Mouse (Mus musculus) forebrain, embryonic 10.5 days (tissue): ENCODE measurements around the gene Zfp879. TPM values are rescaled to one million over a fixed set of nuclear protein-coding genes. Genes with fewer than 3 reads are reported as not detected.
A peak's percentile ranks its signal among the peaks of the same experiment; 100 is the strongest.

ENCODE experiments used
- DNase-seq: peaks from one replicate; pipeline ENCODE4 v3.0.0-alpha.2; 2017; ENCODE audit warnings: low spot score; ENCODE audit errors: extremely low spot score
- H3K27ac ChIP-seq: fragments of 300-500 bp; sonication (generic); 2 replicates; pipeline ENCODE4 v1.5.1; 2016; ENCODE audit warnings: mild to moderate bottlenecking
- H3K27me3 ChIP-seq: fragments of 300-500 bp; sonication (generic); 2 replicates; pipeline ENCODE4 v1.6.1; 2016; ENCODE audit warnings: mild to moderate bottlenecking; ENCODE audit not compliant: poor library complexity, severe bottlenecking
- H3K36me3 ChIP-seq: fragments of 300-500 bp; sonication (generic); replicated peaks from 2 replicates; pipeline ENCODE4 v1.6.1; 2016; ENCODE audit warnings: mild to moderate bottlenecking, moderate library complexity
- H3K4me1 ChIP-seq: fragments of 300-500 bp; sonication (generic); 2 replicates; pipeline ENCODE4 v1.6.1; 2016
- H3K4me3 ChIP-seq: fragments of 300-500 bp; sonication (generic); 2 replicates; pipeline ENCODE4 v1.5.1; 2016; ENCODE audit warnings: mild to moderate bottlenecking, moderate library complexity
- H3K9me3 ChIP-seq: fragments of 300-500 bp; sonication (generic); 2 replicates; pipeline ENCODE4 v1.6.1; 2016; ENCODE audit warnings: mild to moderate bottlenecking, moderate library complexity
- WGBS: fragments of 180-500 bp; shearing (Covaris S2); methylation state at CpG from one replicate; pipeline ENCODE4 v1.1.7; 2016; 5-methylcytosine and 5-hydroxymethylcytosine counted together
- polyA plus RNA-seq: library from polyadenylated mRNA; unstranded; fragments of >200 nt; fragmentation: Nextera tagmentation; extraction: Ambion mirVana; gene quantifications from 2 replicates; pipeline ENCODE4 v1.2.1, GENCODE M21; 2016

The Zfp879 gene
- polyA plus RNA-seq, 1 experiment from 2014 or later = 0.86 TPM

- no peak overlapping the region for H3K27ac ChIP-seq
- no peaks in the 10 kb centered on the region for H3K36me3 ChIP-seq
- no peaks in the 10 kb centered on the region; the same call in 1 of the 2 replicates for H3K9me3 ChIP-seq
- WGBS = 88% methylated on average over 3 of the region's 3 CpGs
- H3K4me3 ChIP-seq = no peak overlapping the region
- H3K4me1 ChIP-seq = peaks cover 22% of the 10 kb centered on the region
- peaks cover 40% of the 10 kb centered on the region for H3K27me3 ChIP-seq
- no peak for DNase-seq
Measured at GRCm38 (mm10) chr11:50845951-50846350, 4.6 kb upstream of the Zfp879 start.

DNA sequence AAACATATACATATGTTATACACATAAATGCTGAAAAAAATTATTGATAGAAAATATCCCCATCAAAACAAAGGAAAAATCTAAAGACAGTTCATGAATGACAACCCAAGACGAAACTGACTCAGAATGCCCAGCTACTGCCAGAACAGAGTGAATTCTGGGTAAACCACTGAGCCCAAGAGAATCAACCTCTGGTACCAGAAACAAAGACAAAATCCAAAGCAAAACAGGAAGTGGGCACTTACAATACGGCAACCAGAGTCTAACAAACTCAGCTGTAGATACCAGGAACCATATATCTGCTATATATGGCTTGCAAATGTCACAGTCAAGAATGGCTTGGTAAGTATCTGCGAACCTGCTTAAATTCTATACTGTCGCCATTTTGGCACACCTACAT lies 5.6 kb downstream of the Zfp879 start:
- Histone ChIP-seq H3K36me3 (peaks cover 22% of the 10 kb centered on the region), H3K27me3 (no peaks in the 10 kb centered on the region), H3K27ac (no peak overlapping the region), H3K4me1 (peaks cover 10% of the 10 kb centered on the region), H3K4me3 (no peak overlapping the region), H3K9me3 (peaks cover 15% of the 10 kb centered on the region)
- DNase-seq = no peak
- 90% methylated on average over 4 of the region's 4 CpGs for WGBS

DNA sequence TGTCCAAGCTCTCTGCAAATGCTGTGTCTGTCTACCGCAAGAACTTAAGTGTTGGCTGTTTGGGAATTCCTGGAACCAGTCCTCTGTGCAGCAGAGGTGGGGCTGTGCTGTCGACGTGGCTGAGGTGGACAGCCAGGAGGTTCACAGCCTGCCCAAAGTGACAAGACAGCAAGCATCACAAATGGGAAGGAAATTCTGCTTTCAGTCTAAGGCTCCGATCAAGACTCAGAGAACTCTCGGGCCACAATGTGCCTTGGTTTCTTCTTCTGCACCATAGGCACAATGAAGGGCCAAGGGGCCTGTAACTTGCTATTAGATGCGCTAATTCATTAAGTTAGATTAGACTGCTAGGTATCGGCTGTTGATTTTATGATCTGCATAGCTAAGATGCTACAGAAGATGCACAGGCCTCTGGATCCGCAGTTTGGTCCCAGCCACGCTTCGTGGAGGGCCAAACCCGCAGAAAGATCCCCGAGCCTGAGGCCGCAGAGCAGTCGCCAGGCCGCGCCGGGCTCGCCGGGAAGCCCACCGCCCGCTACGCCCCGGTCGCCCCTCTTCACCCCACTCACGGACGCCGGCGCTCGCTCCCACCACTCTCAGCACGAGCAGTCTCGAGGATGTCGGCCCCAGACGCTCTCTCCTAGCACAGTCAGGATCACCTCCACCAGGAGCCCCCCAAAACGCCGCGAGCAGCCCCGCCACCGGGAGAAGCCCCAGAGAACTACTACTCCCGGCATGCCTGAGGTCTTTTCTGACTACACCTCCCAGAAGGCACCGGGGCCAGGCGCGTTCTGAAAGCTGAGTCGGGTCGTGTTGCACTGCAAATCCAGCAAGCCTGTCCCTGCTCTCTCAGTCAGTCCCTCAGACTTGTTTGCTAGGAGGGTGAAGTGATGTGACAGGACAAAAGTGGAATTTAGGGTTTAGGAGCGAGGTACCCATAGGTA lies 14.1 kb downstream of the Zfp879 start, which contains the start of gene Zfp354c:
TSS of gene Zfp354c (minus strand) at position 715 of the 944 bp plus-strand sequence.
- Histone ChIP-seq H3K9me3 (peaks cover under 1% of the 10 kb centered on the region; the same call in 1 of the 2 replicates), H3K27me3 (no peaks in the 10 kb centered on the region), H3K4me1 (peaks cover 15% of the 10 kb centered on the region), H3K36me3 (peaks cover 40% of the 10 kb centered on the region), H3K27ac (peak within 1 kb of the TSS; percentile 95), H3K4me3 (peak within 1 kb of the TSS; percentile 82)
- peak; percentile 88 for DNase-seq
- WGBS = 2% methylated on average over 45 of the region's 45 CpGs

GRCm38 (mm10) chr11:50826214-50826613 lies 15.1 kb downstream of the Zfp879 start:
- Histone ChIP-seq H3K27me3 (no peaks in the 10 kb centered on the region), H3K9me3 (no peaks in the 10 kb centered on the region), H3K4me1 (peaks cover 15% of the 10 kb centered on the region), H3K4me3 (peak overlapping the region; percentile 82), H3K27ac (no peak overlapping the region), H3K36me3 (peaks cover 49% of the 10 kb centered on the region)
- no peak for DNase-seq
- 78% methylated on average over 2 of the region's 2 CpGs for WGBS

GRCm38 (mm10) chr11:50814233-50814632 lies 27.1 kb downstream of the Zfp879 start:
- H3K27ac ChIP-seq = no peak overlapping the region
- peaks cover 99% of the 10 kb centered on the region for H3K36me3 ChIP-seq
- peaks cover 84% of the 10 kb centered on the region for H3K9me3 ChIP-seq
- 96% methylated on average over 4 of the region's 4 CpGs for WGBS
- no peak overlapping the region for H3K4me3 ChIP-seq
- H3K4me1 ChIP-seq = no peaks in the 10 kb centered on the region
- no peak for DNase-seq
- no peaks in the 10 kb centered on the region for H3K27me3 ChIP-seq

- Histone ChIP-seq H3K4me1 (0 out of 2 replicates have a peak, but pooled peaks cover 2% of the 10 kb centered on the region), H3K27me3 (no peaks in the 10 kb centered on the region), H3K36me3 (no peaks in the 10 kb centered on the region), H3K4me3 (no peak overlapping the region), H3K9me3 (no peaks in the 10 kb centered on the region), H3K27ac (no peak overlapping the region)
- DNase-seq = no peak
Measured at GRCm38 (mm10) chr11:50798836-50799235, 42.5 kb downstream of the Zfp879 start.

- Histone ChIP-seq H3K27ac (no peak overlapping the region), H3K4me3 (no peak overlapping the region), H3K27me3 (no peaks in the 10 kb centered on the region), H3K36me3 (no peaks in the 10 kb centered on the region), H3K9me3 (no peaks in the 10 kb centered on the region), H3K4me1 (0 out of 2 replicates have a peak, but pooled peaks cover 2% of the 10 kb centered on the region)
- no peak for DNase-seq
- 80% methylated on average over 11 of the region's 11 CpGs for WGBS
Measured at GRCm38 (mm10) chr11:50797674-50798073, 43.7 kb downstream of the Zfp879 start.

Other genes starting within 250 kb of the Zfp879 start
- 0.19 and 0.60 TPM in 2 replicates for gene Adamts2, start 239.5 kb downstream of the Zfp879 start, polyA plus RNA-seq
- gene Zfp354c, start 13.8 kb downstream of the Zfp879 start, polyA plus RNA-seq = 31.1 and 31.5 TPM in 2 replicates
- gene Grm6, start 9.1 kb upstream of the Zfp879 start, polyA plus RNA-seq = not detected in 2 replicates
- 13.3 and 14.0 TPM in 2 replicates for gene Zfp454, start 46.1 kb upstream of the Zfp879 start, polyA plus RNA-seq
- 25.8 and 26.4 TPM in 2 replicates for gene Zfp2, start 74.6 kb upstream of the Zfp879 start, polyA plus RNA-seq
- gene Zfp354b, start 90.1 kb upstream of the Zfp879 start, polyA plus RNA-seq = 0.77 and 1.3 TPM in 2 replicates
- gene 4933414I15Rik, start 102.2 kb upstream of the Zfp879 start, polyA plus RNA-seq = not detected in 2 replicates
- not detected in 2 replicates for gene Prop1, start 112.2 kb upstream of the Zfp879 start, polyA plus RNA-seq
- not detected in 2 replicates for gene Olfr1378, start 125.0 kb upstream of the Zfp879 start, polyA plus RNA-seq
- gene Olfr1377, start 140.4 kb upstream of the Zfp879 start, polyA plus RNA-seq = not detected in 2 replicates
- gene Olfr51, start 162.0 kb upstream of the Zfp879 start, polyA plus RNA-seq = not detected in 2 replicates
- 0.10 TPM in 1 of 2 replicates, not detected in the other for gene Olfr54, start 172.7 kb upstream of the Zfp879 start, polyA plus RNA-seq
- not detected in 2 replicates for gene Olfr1375, start 206.6 kb upstream of the Zfp879 start, polyA plus RNA-seq
- 7.6 and 8.6 TPM in 2 replicates for gene Zfp354a, start 217.7 kb upstream of the Zfp879 start, polyA plus RNA-seq